Comparison of ENCODE assay signal across 12 mouse cellular contexts in genomic region chr10:85657886-85658285, GRCm38 (mm10).
"Had no signal": no experiment of that assay in that cellular context is flagged by ENCODE, and none has a peak within 500 bp of the region (broad histone marks: within the 10 kb centered on the region; RNA-seq: fewer than 3 reads in every experiment).

No protein-coding gene starts in this region.

- H3K27me3 ChIP-seq: heart, embryonic 12.5 days; hindbrain, embryonic 13.5 days; hindbrain, embryonic 15.5 days; kidney, embryonic 15.5 days; limb, embryonic 13.5 days; limb, embryonic 15.5 days; liver, embryonic 12.5 days had no signal

- H3K4me3 ChIP-seq: gastrocnemius, adult 2 months; heart, embryonic 10.5 days; heart, embryonic 12.5 days; hindbrain, embryonic 13.5 days; hindbrain, embryonic 15.5 days; kidney, embryonic 15.5 days; limb, embryonic 13.5 days; limb, embryonic 15.5 days; liver, embryonic 12.5 days had no signal

- ATAC-seq: hindbrain, postnatal 0 days; intestine, embryonic 16.5 days; liver, embryonic 12.5 days had no signal

- H3K9me3 ChIP-seq: heart, embryonic 10.5 days; hindbrain, embryonic 13.5 days; hindbrain, embryonic 15.5 days; kidney, embryonic 15.5 days; limb, embryonic 13.5 days; limb, embryonic 15.5 days; liver, embryonic 12.5 days had no signal

- H3K4me1 ChIP-seq: kidney, embryonic 15.5 days; limb, embryonic 15.5 days; liver, embryonic 12.5 days had no signal

- H3K36me3 ChIP-seq: heart, embryonic 10.5 days; heart, embryonic 12.5 days; kidney, embryonic 15.5 days; limb, embryonic 15.5 days; liver, embryonic 12.5 days had no signal

- H3K9ac ChIP-seq: heart, embryonic 12.5 days; hindbrain, embryonic 13.5 days; hindbrain, embryonic 15.5 days; kidney, embryonic 15.5 days; limb, embryonic 13.5 days; limb, embryonic 15.5 days; liver, embryonic 12.5 days had no signal

- H3K4me2 ChIP-seq: heart, embryonic 12.5 days; hindbrain, embryonic 13.5 days; hindbrain, embryonic 15.5 days; kidney, embryonic 15.5 days; limb, embryonic 13.5 days; limb, embryonic 15.5 days; liver, embryonic 12.5 days had no signal

- H3K27ac ChIP-seq: gastrocnemius, adult 2 months; heart, embryonic 10.5 days; hindbrain, embryonic 13.5 days; hindbrain, embryonic 15.5 days; hindbrain, postnatal 0 days; kidney, embryonic 15.5 days; kidney, postnatal 0 days; limb, embryonic 13.5 days; limb, embryonic 15.5 days; liver, embryonic 12.5 days had no signal
